Mouse (Mus musculus) lung, postnatal 10 days (tissue): ENCODE results near the gene Cldn34d.

Experiments used
- DNase-seq: peaks from one replicate; pipeline ENCODE4 v3.0.0; 2021

The Cldn34d gene

GRCm38 (mm10) chrX:76602824-76603223 lies at the start of gene Cldn34d:
Gene Cldn34d, minus strand, starts transcription at chrX:76602924.
- DNase-seq, result no peak

- peak; percentile 63 for DNase-seq
Measured at GRCm38 (mm10) chrX:76598459-76599206, 4.1 kb downstream of the Cldn34d start.
